Mouse (Mus musculus): ENCODE measurements around the gene Etnk1. TPM values are rescaled to one million over a fixed set of nuclear protein-coding genes. Genes with fewer than 3 reads are reported as not detected.

Gene Etnk1
- total and polyA plus RNA-seq, 3 experiments, result 27.1 to 33.4 (median 32.8) TPM

DNA sequence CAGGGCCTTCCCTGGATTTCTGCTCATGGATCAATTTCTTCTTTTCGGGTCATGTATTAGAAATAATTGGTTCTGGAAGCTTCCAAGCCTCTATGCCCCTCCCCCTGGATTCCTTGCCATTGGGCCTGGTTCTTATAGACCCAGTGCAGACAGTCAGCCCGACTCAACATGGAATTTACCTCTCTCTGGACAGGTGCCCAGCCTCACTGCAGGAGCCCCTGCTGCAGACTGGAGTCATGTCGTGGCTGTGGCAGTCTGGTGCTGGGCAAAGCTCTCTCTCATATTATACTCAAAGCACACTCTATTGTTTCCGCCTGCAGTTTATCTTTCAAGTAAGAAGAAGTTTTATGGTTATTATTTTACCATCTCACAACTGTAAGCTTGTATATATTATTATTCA is 90.9 kb downstream of the Etnk1 start:
- H3K27me3 ChIP-seq (replicated peaks), result no peaks in the 10 kb centered on the region
- DNase-seq (ENCODE audit: extremely low read depth), result no peak
- no peaks in the 10 kb centered on the region for H3K79me2 ChIP-seq (replicated peaks; ENCODE audit: control insufficient read depth, extremely low read depth, insufficient read depth, poor library complexity, severe bottlenecking)
- dilution Hi-C loops (cut with MboI; ENCODE audit: extremely low pct_ligation_motif_present, extremely low pct_unique_long_range_greater_than_20kb, low sequenced_read_pairs), result no loop called here
- TF ChIP-seq PAX5 (IDR thresholded peaks at IDR 0.05; ENCODE audit: low read length) (no peak), MAZ (IDR thresholded peaks at IDR 0.05; ENCODE audit: low read depth, low read length) (no peak), ELF1 (IDR thresholded peaks at IDR 0.05; ENCODE audit: low read depth, low read length) (no peak), IRF4 (IDR thresholded peaks at IDR 0.05; ENCODE audit: low read depth, low read length) (no peak), ZC3H11A (IDR thresholded peaks at IDR 0.05; ENCODE audit: low read depth, low read length) (no peak), MEF2A (IDR thresholded peaks at IDR 0.05; ENCODE audit: borderline replicate concordance, low read depth, low read length) (no peak), SMC3 (IDR thresholded peaks at IDR 0.05; ENCODE audit: low read depth, low read length) (no peak)
- in situ Hi-C loops (cut with MboI; ENCODE audit: low pct_ligation_motif_present, low pct_unique_long_range_greater_than_20kb, low sequenced_read_pairs), result no loop called here
- no peaks in the 10 kb centered on the region for H3K9me3 ChIP-seq (replicated peaks; ENCODE audit: low read length)
- H3K9ac ChIP-seq (ENCODE audit: insufficient read depth, low read depth), result no peak overlapping the region
- no peaks in the 10 kb centered on the region for H3K4me1 ChIP-seq (ENCODE audit: control insufficient read depth in 1 of 2, insufficient read depth in 2 of 2)
- H3K36me3 ChIP-seq (replicated peaks in 1 of 2; ENCODE audit: control insufficient read depth in 1 of 2, insufficient read depth in 1 of 2, low read length in 1 of 2), result no peaks in the 10 kb centered on the region
- no peak overlapping the region for H3K27ac ChIP-seq (ENCODE audit: insufficient read depth, low read depth)
- H3K4me2 ChIP-seq (ENCODE audit: insufficient read depth, low read depth, poor library complexity, severe bottlenecking), result no peak overlapping the region
- H3K4me3 ChIP-seq (replicated peaks in 1 of 3; ENCODE audit: low read depth in 2 of 3, low read length in 2 of 3, poor library complexity in 1 of 3), result no peak overlapping the region

DNA sequence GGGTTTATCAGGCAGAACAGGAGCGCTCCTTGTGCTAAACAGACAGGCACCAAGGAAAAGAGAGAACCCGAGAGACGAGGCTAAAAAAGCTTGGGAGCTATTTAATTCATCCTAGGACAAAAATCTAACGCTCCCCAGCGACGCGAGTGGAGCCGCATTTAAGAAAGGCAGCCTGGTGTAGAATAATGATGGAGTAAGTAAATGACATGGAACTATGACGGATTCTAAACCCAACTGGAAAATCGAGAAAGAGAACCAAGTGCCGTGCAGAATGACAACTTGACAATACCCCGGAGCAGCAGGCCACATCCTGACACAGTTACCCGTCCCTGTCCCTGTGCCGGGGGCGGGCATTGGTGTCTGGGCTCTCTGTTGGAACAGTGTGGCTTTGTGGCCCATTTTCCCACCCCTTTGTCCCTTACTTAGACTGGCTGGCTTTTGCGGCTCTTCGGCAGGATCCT is 92.2 kb downstream of the Etnk1 start:
- no peaks in the 10 kb centered on the region for H3K4me1 ChIP-seq (ENCODE audit: control insufficient read depth in 1 of 2, insufficient read depth in 2 of 2)
- H3K27me3 ChIP-seq (replicated peaks), result no peaks in the 10 kb centered on the region
- H3K79me2 ChIP-seq (replicated peaks; ENCODE audit: control insufficient read depth, extremely low read depth, insufficient read depth, poor library complexity, severe bottlenecking), result no peaks in the 10 kb centered on the region
- H3K9ac ChIP-seq (ENCODE audit: insufficient read depth, low read depth), result no peak overlapping the region
- H3K36me3 ChIP-seq (replicated peaks in 1 of 2; ENCODE audit: control insufficient read depth in 1 of 2, insufficient read depth in 1 of 2, low read length in 1 of 2), result no peaks in the 10 kb centered on the region
- no peak for DNase-seq (ENCODE audit: extremely low read depth)
- dilution Hi-C loops (cut with MboI; ENCODE audit: extremely low pct_ligation_motif_present, extremely low pct_unique_long_range_greater_than_20kb, low sequenced_read_pairs) (no loop called here), in situ Hi-C loops (cut with MboI; ENCODE audit: low pct_ligation_motif_present, low pct_unique_long_range_greater_than_20kb, low sequenced_read_pairs) (no loop called here)
- no peaks in the 10 kb centered on the region for H3K9me3 ChIP-seq (replicated peaks; ENCODE audit: low read length)
- TF ChIP-seq E2F4 (IDR thresholded peaks at IDR 0.05; ENCODE audit: insufficient replicate concordance, low read depth, low read length), result no peak
- TF ChIP-seq KAT2A (IDR thresholded peaks at IDR 0.05; ENCODE audit: insufficient replicate concordance, low read length), result no peak
- no peak for TF ChIP-seq BHLHE40 (IDR thresholded peaks at IDR 0.05; ENCODE audit: low read depth, low read length)
- no peak for TF ChIP-seq MAZ (IDR thresholded peaks at IDR 0.05; ENCODE audit: low read depth, low read length)
- TF ChIP-seq USF1 (IDR thresholded peaks at IDR 0.05; ENCODE audit: low read depth, low read length), result no peak
- no peak for TF ChIP-seq MAFK (IDR thresholded peaks at IDR 0.05; ENCODE audit: insufficient replicate concordance, low read length)
- TF ChIP-seq SMC3 (IDR thresholded peaks at IDR 0.05; ENCODE audit: low read depth, low read length), result no peak
- TF ChIP-seq RAD21 (IDR thresholded peaks at IDR 0.05; ENCODE audit: low read depth, low read length), result no peak
- TF ChIP-seq ETS1 (conservative IDR thresholded peaks at IDR 0.05; ENCODE audit: low read depth, low read length), result no peak
- no peak for TF ChIP-seq JUND (conservative IDR thresholded peaks at IDR 0.05; ENCODE audit: low read depth, low read length)
- no peak for TF ChIP-seq MEF2A (IDR thresholded peaks at IDR 0.05; ENCODE audit: borderline replicate concordance, low read depth, low read length)
- no peak for TF ChIP-seq RCOR1 (conservative IDR thresholded peaks at IDR 0.05; ENCODE audit: low read depth, low read length)
- H3K4me2 ChIP-seq (ENCODE audit: insufficient read depth, low read depth, poor library complexity, severe bottlenecking), result no peak overlapping the region
- H3K4me3 ChIP-seq (replicated peaks in 1 of 3; ENCODE audit: low read depth in 2 of 3, low read length in 2 of 3, poor library complexity in 1 of 3), result no peak overlapping the region
- no peak overlapping the region for H3K27ac ChIP-seq (ENCODE audit: insufficient read depth, low read depth)

All from CH12.LX (cell line).